Mouse (Mus musculus) heart, embryonic 12.5 days (tissue): ENCODE measurements around the gene Herpud2. TPM values are rescaled to one million over a fixed set of nuclear protein-coding genes. Genes with fewer than 3 reads are reported as not detected.
A peak's percentile ranks its signal among the peaks of the same experiment; 100 is the strongest.

Experiments used
- ATAC-seq: fragments of 200-750 bp; cut with Nextera tagmentation; 2 replicates; pipeline ENCODE4 v1.8.0; 2017; ENCODE audit warnings: moderate TSS enrichment, moderate library complexity; ENCODE audit not compliant: insufficient number of reproducible peaks, low FRiP score
- H3K27ac ChIP-seq: fragments of 300-500 bp; sonication (generic); 2 replicates; pipeline ENCODE4 v1.5.1; 2016; ENCODE audit warnings: mild to moderate bottlenecking, moderate library complexity; ENCODE audit not compliant: poor library complexity, severe bottlenecking
- H3K27me3 ChIP-seq: fragments of 300-500 bp; sonication (generic); replicated peaks from 2 replicates; pipeline ENCODE4 v1.6.1; 2016; ENCODE audit warnings: mild to moderate bottlenecking, moderate library complexity
- H3K36me3 ChIP-seq: fragments of 300-500 bp; sonication (generic); 2 replicates; pipeline ENCODE4 v1.6.1; 2016; ENCODE audit warnings: mild to moderate bottlenecking, moderate library complexity
- H3K4me1 ChIP-seq: fragments of 300-500 bp; sonication (generic); replicated peaks from 2 replicates; pipeline ENCODE4 v1.6.1; 2016; ENCODE audit warnings: mild to moderate bottlenecking
- H3K4me2 ChIP-seq: fragments of 300-500 bp; sonication (generic); 2 replicates; pipeline ENCODE4 v1.6.1; 2016; ENCODE audit warnings: mild to moderate bottlenecking, moderate library complexity
- H3K4me3 ChIP-seq: fragments of 300-500 bp; sonication (generic); 2 replicates; pipeline ENCODE4 v1.5.1; 2016; ENCODE audit warnings: mild to moderate bottlenecking
- H3K9ac ChIP-seq: fragments of 300-500 bp; sonication (generic); 2 replicates; pipeline ENCODE4 v1.6.1; 2016; ENCODE audit warnings: mild to moderate bottlenecking, moderate library complexity
- H3K9me3 ChIP-seq: fragments of 300-500 bp; sonication (generic); replicated peaks from 2 replicates; pipeline ENCODE4 v1.6.1; 2016; ENCODE audit warnings: mild to moderate bottlenecking, moderate library complexity
- WGBS: fragments of 180-500 bp; shearing (Covaris S2); methylation state at CpG from one replicate; pipeline ENCODE4 v1.1.7; 2016; 5-methylcytosine and 5-hydroxymethylcytosine counted together
- polyA plus RNA-seq: library from polyadenylated mRNA; unstranded; fragments of >200 nt; fragmentation: Nextera tagmentation; extraction: Ambion mirVana; gene quantifications from 2 replicates; pipeline ENCODE4 v1.2.1, GENCODE M21; 2016

Herpud2 gene
- polyA plus RNA-seq, 1 experiment from 2014 or later = 37.0 TPM

- WGBS = 29% methylated on average over 5 of the region's 5 CpGs
- no peaks in the 10 kb centered on the region for H3K36me3 ChIP-seq
- H3K4me3 ChIP-seq = no peak overlapping the region
- no peak overlapping the region for H3K9ac ChIP-seq
- no peak for ATAC-seq
- H3K27ac ChIP-seq = peak overlapping the region; percentile 70
- H3K4me1 ChIP-seq = peaks cover 41% of the 10 kb centered on the region
- peak overlapping the region; percentile 11; the same call in 1 of the 2 replicates for H3K4me2 ChIP-seq
- no peaks in the 10 kb centered on the region for H3K27me3 ChIP-seq
- H3K9me3 ChIP-seq = no peaks in the 10 kb centered on the region
These were observed 23.4 kb upstream of the Herpud2 start for GRCm38 (mm10) chr9:25175039-25175442.

- Histone ChIP-seq H3K4me3 (no peak overlapping the region), H3K27me3 (no peaks in the 10 kb centered on the region), H3K9ac (no peak overlapping the region), H3K36me3 (no peaks in the 10 kb centered on the region), H3K4me1 (peaks cover 41% of the 10 kb centered on the region), H3K9me3 (no peaks in the 10 kb centered on the region), H3K4me2 (peak overlapping the region; percentile 11; the same call in 1 of the 2 replicates), H3K27ac (peak overlapping the region; percentile 70)
- WGBS = 54% methylated on average over 5 of the region's 5 CpGs
- ATAC-seq = no peak
These were observed 23.0 kb upstream of the Herpud2 start for GRCm38 (mm10) chr9:25174614-25175013.

GRCm38 (mm10) chr9:25173171-25173570 is 21.6 kb upstream of the Herpud2 start:
- no peaks in the 10 kb centered on the region for H3K36me3 ChIP-seq
- no peak for ATAC-seq
- H3K4me1 ChIP-seq = peaks cover 41% of the 10 kb centered on the region
- H3K27me3 ChIP-seq = no peaks in the 10 kb centered on the region
- WGBS = 2% methylated on average over 4 of the region's 4 CpGs
- H3K9me3 ChIP-seq = no peaks in the 10 kb centered on the region
- H3K9ac ChIP-seq = no peak overlapping the region
- H3K4me3 ChIP-seq = no peak overlapping the region
- peak overlapping the region; percentile 72 for H3K27ac ChIP-seq
- peak overlapping the region; percentile 21; the same call in 1 of the 2 replicates for H3K4me2 ChIP-seq

GRCm38 (mm10) chr9:25169626-25170025 is 18.0 kb upstream of the Herpud2 start:
- Histone ChIP-seq H3K4me1 (peaks cover 17% of the 10 kb centered on the region), H3K27ac (no peak overlapping the region), H3K27me3 (no peaks in the 10 kb centered on the region), H3K4me3 (no peak overlapping the region), H3K36me3 (no peaks in the 10 kb centered on the region), H3K4me2 (no peak overlapping the region), H3K9ac (no peak overlapping the region), H3K9me3 (no peaks in the 10 kb centered on the region)
- ATAC-seq = no peak

DNA sequence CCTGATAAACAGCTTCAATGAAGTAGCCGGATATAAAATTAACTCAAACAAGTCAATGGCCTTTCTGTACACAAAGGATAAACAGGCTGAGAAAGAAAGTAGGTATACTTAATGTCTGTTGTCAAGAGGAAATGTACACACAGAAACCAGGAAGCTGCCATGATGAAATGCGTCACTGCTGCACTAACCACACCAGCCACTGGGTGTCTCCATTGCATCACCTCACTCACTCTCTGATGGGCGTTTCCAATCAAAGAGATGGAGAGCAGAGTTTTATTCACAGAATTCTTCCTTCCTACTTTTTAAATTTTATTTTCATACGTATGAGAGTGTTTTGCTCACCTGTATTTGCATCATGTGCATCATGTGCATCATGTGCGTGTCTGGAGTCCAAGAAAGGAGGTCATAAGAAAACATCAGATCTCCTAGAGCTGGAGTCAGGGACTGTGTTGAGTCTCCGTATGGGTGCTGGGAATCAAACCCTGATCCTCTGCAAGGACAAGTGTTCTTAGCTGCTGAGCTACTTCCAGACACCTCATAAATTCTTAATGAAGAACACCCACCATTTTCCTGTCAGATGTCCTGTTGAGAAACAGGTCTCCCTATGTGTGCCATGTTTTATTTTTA is 16.0 kb upstream of the Herpud2 start:
- H3K4me2 ChIP-seq = no peak overlapping the region
- no peaks in the 10 kb centered on the region for H3K4me1 ChIP-seq
- H3K9ac ChIP-seq = no peak overlapping the region
- H3K27me3 ChIP-seq = no peaks in the 10 kb centered on the region
- no peaks in the 10 kb centered on the region for H3K36me3 ChIP-seq
- H3K27ac ChIP-seq = no peak overlapping the region
- H3K9me3 ChIP-seq = no peaks in the 10 kb centered on the region
- no peak overlapping the region for H3K4me3 ChIP-seq
- 31% methylated on average over 6 of the region's 6 CpGs for WGBS
- ATAC-seq = no peak

- no peaks in the 10 kb centered on the region for H3K4me1 ChIP-seq
- H3K4me2 ChIP-seq = no peak overlapping the region
- ATAC-seq = no peak
- H3K9me3 ChIP-seq = no peaks in the 10 kb centered on the region
- no peak overlapping the region for H3K27ac ChIP-seq
- no peak overlapping the region for H3K9ac ChIP-seq
- WGBS = 50% methylated on average over 4 of the region's 4 CpGs
- no peaks in the 10 kb centered on the region for H3K27me3 ChIP-seq
- no peak overlapping the region for H3K4me3 ChIP-seq
- no peaks in the 10 kb centered on the region for H3K36me3 ChIP-seq
These were observed 6.6 kb upstream of the Herpud2 start for GRCm38 (mm10) chr9:25158218-25158617.

DNA sequence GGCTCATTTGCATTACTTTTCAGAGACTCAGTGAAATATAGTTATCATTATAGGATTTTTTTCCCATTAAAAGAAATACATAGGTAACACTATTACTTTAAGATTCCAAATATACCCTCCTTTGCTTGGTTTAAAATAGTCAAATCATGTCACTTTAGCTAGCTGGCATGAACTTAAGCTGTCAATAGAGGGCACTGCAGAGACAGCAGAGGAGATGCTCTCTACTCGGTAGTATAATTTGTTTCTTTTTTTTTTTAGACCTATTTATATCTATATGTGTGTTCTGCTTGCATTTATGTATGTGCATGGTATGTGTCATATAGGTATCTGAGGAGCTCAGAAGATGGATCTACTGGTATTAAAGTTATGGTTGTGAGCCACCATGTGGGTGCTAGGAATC is 4.8 kb upstream of the Herpud2 start:
- no peak for ATAC-seq
- H3K4me2 ChIP-seq = no peak overlapping the region
- no peaks in the 10 kb centered on the region for H3K36me3 ChIP-seq
- no peak overlapping the region for H3K9ac ChIP-seq
- no peak overlapping the region for H3K4me3 ChIP-seq
- 0 out of 2 replicates have a peak, but pooled peaks cover 4% of the 10 kb centered on the region for H3K4me1 ChIP-seq
- no peaks in the 10 kb centered on the region for H3K27me3 ChIP-seq
- 26% methylated on average over 1 of the region's 1 CpGs for WGBS
- no peak overlapping the region for H3K27ac ChIP-seq
- no peaks in the 10 kb centered on the region for H3K9me3 ChIP-seq

- Histone ChIP-seq H3K36me3 (no peaks in the 10 kb centered on the region), H3K4me3 (no peak overlapping the region), H3K27ac (no peak overlapping the region), H3K4me1 (peaks cover 12% of the 10 kb centered on the region), H3K27me3 (no peaks in the 10 kb centered on the region), H3K9ac (no peak overlapping the region), H3K9me3 (no peaks in the 10 kb centered on the region), H3K4me2 (no peak overlapping the region)
- ATAC-seq = no peak
These were observed 1.4 kb upstream of the Herpud2 start for GRCm38 (mm10) chr9:25153066-25153465.

DNA sequence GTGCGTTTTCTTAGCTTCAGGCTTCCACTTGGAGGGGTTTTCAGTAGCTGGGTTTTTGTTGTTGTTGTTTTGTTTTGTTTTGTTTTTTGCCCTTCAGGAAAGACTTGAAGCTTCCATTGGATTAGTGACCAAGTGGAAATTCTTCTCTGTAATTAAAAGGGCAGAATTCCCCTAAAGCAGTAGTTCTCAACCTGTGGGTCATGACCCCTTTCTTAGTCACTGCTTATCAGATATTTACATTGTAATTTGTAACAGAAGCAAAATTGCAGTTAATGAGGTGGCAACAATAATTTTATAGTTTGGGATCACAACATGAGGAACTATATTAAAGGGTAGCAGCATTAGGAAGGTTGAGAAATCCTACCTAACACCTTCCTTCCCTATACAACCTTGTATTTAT is 837 bp upstream of the Herpud2 start:
- Histone ChIP-seq H3K4me1 (peaks cover 12% of the 10 kb centered on the region), H3K27me3 (no peaks in the 10 kb centered on the region), H3K9me3 (no peaks in the 10 kb centered on the region), H3K9ac (peak overlapping the region; percentile 93), H3K4me3 (peak overlapping the region; percentile 84), H3K27ac (peak overlapping the region; percentile 99), H3K4me2 (peak overlapping the region; percentile 75), H3K36me3 (no peaks in the 10 kb centered on the region; the same call in 1 of the 2 replicates)
- ATAC-seq = no peak
- 19% methylated on average over 1 of the region's 1 CpGs for WGBS

DNA sequence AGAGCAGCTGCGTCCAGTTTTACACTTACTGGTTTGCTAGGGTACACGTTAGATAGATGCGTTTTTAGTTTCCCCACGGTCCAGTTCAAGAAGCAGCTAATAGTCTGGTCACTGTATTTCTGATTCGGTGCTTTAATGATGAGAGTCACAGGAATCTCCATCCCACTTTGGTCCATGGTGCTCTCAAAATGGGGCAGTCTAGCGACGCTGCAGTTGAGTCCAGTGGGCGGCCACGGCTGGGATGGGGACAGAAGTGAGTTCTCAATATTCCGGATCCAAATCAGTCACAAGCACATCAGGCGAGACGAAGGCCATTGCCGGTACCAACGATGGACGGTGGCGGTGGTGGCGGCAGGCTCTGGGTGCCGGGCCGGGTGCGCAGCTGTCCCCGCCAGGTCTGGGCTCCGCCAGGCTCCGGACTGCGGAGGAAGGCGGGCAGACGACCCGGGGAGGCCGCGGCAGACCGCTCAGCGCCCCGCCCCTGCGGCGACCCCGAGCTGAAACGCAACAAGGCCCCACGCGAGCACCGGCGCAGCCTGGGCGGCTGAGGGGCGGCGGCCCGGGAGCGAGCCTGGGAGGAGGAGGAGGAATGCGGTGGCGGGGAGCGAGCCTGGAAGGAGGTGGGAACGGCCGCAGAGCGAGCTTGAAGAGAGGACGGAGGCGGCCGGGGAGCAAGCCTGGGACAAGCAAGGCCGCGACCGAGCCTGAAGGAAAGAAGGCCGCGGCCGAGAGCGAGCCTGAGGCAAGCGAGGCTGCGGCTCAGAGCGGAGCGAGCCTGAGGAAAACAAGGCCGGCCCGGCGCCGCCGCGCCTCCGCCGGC is 619 bp downstream of the Herpud2 start:
- H3K9ac ChIP-seq = peak overlapping the region; percentile 93
- H3K27me3 ChIP-seq = no peaks in the 10 kb centered on the region
- no peaks in the 10 kb centered on the region for H3K9me3 ChIP-seq
- H3K27ac ChIP-seq = peak overlapping the region; percentile 99
- H3K4me3 ChIP-seq = peak overlapping the region; percentile 84
- under 1% methylated on average over 73 of the region's 73 CpGs for WGBS
- peaks cover 19% of the 10 kb centered on the region for H3K4me1 ChIP-seq
- peak; percentile 82 for ATAC-seq
- no peaks in the 10 kb centered on the region; the same call in 1 of the 2 replicates for H3K36me3 ChIP-seq
- H3K4me2 ChIP-seq = peak overlapping the region; percentile 75

- no peak for ATAC-seq
- H3K27ac ChIP-seq = no peak overlapping the region
- no peak overlapping the region for H3K9ac ChIP-seq
These were observed 2.9 kb downstream of the Herpud2 start for GRCm38 (mm10) chr9:25148767-25149166.

More at GRCm38 (mm10) chr9:25148767-25149166, 2.9 kb downstream of the Herpud2 start:
- H3K4me1 ChIP-seq = peaks cover 19% of the 10 kb centered on the region
- no peaks in the 10 kb centered on the region; the same call in 1 of the 2 replicates for H3K36me3 ChIP-seq
- peak overlapping the region; percentile 24; the same call in 1 of the 2 replicates for H3K4me3 ChIP-seq
- no peaks in the 10 kb centered on the region for H3K9me3 ChIP-seq
- no peaks in the 10 kb centered on the region for H3K27me3 ChIP-seq
- H3K4me2 ChIP-seq = peak overlapping the region; percentile 63
